Mouse (Mus musculus): ENCODE results near the gene Bckdk.
A peak's percentile ranks its signal among the peaks of the same experiment; 100 is the strongest.
"Not testable (repeated sequence)": the region's sequence is repeated elsewhere in the genome, so short reads cannot be mapped to it uniquely, and the experiment has no call there.

Gene Bckdk

DNA sequence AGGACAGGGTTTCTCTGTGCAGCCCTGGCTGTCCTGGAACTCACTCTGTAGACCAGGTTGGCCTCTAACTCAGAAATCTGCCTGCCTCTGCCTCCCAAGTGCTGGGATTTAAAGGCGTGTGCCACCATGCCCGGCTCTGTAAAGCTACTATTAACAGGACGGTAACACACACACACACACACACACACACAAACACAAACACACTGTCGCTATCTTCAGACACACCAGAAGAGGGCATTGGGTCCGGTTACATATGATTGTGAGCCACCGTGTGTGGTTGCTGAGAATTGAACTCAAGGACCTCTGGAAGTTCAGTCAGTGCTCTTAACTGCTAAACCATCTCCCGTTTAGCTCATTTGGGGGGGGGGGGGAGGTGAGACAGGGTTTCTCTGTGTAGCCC, 8.0 kb upstream of the Bckdk start:
- not testable (repeated sequence) for DNase-seq (ENCODE audit: inconsistent age in 2 of 2, low spot score in 1 of 2)

DNA sequence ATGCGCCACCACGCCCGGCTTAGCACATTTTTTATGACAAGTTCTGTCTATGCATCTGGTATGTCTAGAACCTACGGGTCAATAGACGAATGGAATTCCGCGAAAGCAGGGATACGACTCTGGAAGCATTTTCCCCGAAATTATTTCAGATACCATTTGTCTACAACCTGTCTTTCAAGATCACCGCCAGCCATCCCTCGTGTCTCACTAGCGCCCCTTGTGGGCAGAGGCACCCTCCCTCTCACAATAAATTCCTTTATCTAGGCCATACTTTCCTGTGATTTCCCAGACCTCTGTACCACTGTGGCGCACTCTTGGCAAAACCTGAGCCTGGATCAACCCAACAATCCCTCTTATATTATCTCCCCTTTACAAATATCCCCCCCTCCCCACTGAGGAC, 7.5 kb upstream of the Bckdk start:
- peak; percentile 51 to 81 for DNase-seq (ENCODE audit: inconsistent age in 2 of 2, low spot score in 1 of 2)

DNA sequence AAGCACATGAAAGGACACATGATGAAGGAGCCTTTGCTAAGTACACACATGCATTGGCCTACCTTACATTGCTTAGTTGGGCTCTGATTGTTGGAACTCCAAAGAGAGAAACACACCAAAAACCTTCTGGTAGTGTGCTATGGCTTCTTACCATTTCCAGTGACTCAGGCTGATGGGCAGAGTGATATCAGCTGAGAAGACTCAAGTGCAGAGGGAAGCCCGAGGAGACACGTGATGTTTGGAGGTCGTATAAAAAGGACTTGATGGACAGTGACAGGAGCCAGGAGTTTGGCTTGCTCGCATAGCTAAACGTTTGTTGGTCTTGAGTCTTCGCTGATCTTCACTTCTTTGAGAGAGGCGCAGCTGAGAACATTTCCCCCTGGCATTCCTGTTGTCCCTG, 6.3 kb upstream of the Bckdk start:
- no peak for DNase-seq (ENCODE audit: inconsistent age in 2 of 2, low spot score in 1 of 2)

DNA sequence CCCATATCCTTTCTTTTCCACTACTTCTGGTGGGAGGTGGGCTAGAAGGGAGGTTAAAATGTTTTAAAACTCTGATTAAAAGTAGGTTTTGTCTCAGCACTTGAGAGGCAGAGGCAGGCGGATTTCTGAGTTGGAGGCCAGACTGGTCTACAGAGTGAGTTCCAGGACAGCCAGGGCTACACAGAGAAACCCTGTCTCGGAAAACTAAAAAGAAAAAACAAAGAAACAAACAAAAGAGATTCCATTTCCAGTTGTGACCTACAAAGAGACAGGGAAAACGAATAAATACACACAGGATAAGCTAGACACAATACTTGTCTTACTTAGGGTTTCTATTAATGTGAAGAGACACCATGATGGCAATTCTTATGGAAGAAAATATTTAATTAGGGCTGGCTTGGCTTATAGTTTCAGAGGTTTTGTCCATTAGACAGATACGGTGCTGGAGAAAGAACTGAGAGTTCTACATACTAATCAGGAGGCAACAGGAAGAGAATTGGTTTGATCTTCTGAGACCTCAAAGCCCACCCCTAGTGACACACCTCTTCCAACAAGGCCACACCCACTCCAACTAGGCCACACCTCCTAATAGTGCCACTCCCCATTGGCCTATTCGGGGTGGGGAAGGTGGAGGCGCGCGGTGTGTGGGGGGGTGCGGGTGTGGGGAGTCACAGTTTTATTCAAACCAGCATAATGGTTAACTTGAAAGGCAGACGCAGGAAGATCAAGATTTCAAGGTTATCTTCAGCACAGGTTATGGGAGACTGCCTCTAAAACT, 5.5 kb upstream of the Bckdk start:
- no peak for DNase-seq (ENCODE audit: inconsistent age in 2 of 2, low spot score in 1 of 2)

DNA sequence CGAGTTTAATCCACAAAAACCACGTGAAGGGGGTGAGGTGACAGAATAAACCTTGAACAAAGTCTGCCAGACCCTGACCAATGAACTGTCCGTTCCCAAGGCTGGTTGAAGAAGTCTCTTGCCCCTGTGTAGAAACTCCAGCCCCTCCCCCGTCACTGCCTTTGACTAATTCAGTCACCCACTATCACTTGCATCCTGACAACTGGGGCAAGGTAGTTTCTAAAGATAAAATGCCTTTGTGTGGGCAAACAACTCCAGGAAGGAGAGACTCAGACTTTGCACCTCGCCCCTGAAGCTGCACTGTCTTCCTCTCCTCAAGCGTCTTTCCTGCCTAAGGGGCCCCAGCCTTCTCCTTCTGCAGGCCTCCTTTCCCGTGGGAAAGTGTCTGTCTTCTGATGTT, 3.9 kb upstream of the Bckdk start:
- no peak for DNase-seq (ENCODE audit: inconsistent age in 2 of 2, low spot score in 1 of 2)

DNA sequence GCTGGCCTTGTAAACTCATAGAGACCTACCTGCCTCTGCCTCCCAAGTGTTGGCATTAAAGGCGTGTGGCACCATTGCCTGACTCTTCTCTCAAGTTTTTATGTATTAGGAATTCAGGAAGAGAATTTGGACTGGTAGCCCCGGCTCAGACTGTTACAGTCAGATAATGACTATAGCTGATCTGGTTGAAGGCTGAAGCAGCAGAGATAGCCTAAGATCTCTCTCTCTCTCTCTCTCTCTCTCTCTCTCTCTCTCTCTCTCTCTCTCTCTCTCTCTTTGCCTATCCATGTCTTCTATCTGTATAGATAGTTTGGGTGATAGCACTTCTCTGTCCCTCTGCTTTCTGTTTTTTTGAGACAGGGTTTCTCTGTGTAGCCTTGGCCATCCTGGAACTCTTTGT, 2.1 kb upstream of the Bckdk start:
- no peak for DNase-seq (ENCODE audit: inconsistent age in 2 of 2, low spot score in 1 of 2)

DNA sequence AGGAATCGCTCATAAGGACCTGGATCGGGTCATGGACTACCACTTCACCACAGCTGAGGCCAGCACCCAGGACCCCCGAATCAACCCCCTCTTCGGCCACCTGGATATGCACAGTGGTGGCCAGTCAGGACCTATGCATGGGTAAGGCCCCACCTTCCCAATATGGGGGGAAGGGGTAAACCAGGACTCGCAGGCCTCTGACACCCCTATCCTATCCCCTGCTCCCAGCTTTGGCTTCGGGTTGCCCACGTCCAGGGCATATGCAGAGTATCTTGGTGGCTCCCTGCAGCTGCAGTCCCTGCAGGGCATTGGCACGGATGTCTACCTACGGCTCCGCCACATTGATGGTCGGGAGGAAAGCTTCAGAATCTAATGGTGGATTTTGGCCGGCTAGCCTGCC, 4.1 kb downstream of the Bckdk start:
- DNase-seq (ENCODE audit: inconsistent age in 2 of 2, low spot score in 1 of 2): no peak

DNA sequence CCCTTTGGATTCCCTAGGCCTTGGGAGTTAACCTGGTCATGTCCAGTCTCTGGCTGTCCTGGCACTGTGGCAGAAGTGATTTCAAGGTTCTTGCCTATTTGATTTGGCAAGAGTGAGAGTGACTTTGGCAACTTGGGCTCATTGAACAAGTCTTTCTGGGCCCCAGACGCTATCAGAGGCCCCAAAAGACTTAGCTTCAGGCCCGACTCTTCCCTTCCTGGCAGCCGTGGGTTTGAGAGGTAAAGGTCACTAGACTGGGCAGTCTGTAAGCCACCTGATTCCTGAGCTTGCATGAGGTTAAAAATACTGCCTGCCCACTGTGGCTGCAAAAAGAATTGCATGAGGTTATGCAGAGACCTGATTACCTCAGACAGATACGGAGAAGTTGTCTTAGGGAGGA, 4.8 kb downstream of the Bckdk start:
- peak in 1 of 2 experiments; percentile 57 for DNase-seq (ENCODE audit: inconsistent age in 2 of 2, low spot score in 1 of 2)

DNA sequence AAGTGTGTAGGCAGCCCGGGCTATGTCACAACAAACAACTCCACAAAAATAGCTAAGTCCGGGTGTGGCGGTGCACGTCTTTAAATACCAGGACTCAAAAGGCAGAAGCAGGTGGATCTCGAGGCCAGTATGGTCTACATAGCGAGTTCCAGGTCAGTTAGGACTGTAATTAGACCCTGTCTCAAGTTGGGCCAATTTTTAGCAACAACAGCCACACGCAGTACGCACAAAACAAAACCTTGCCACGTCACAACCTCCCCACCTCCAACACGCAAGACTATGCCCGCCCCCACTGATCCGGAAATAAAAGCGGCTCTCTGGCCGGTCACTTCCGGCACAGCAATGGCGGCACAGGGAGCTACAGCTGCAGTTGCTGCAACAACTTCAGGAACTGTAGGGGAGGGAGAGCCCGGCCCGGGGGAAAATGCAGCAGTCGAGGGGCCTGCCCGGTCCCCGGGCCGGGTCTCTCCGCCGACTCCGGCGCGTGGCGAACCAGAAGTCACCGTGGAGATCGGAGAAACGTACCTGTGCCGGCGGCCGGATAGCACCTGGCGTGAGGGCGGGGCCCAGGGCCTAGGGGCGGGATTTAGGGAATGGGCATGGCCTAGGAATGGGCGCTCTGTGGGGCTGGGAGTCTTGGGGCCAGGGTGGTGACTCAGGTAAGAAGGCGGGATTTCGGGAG, 8.4 kb downstream of the Bckdk start, which contains the start of gene Kat8:
Gene Kat8, plus strand, starts transcription at position 327 of the 682 bp plus-strand sequence.
- peak; percentile 89 to 98 for DNase-seq (ENCODE audit: inconsistent age in 2 of 2, low spot score in 1 of 2)

DNA sequence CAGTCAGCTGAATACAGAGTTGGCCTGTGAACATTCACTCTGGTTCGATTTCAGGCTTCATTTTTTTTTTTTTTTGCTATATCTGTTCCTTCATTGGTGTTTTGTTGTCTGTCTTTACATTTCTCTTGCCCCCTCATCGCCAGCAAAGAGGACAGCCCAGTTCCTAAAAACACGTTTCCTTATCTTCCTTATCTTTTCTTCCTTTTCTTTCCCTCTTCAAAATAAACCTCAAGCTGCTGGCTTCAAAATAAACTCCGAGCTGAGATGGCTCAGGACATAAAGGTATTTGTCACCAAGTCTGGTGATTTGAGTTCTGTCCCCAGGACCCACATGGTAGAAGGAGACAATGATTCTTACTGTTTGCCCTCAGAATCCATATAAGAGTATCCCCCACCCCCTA, 9.1 kb downstream of the Bckdk start:
- DNase-seq (ENCODE audit: inconsistent age in 2 of 2, low spot score in 1 of 2): no peak

DNA sequence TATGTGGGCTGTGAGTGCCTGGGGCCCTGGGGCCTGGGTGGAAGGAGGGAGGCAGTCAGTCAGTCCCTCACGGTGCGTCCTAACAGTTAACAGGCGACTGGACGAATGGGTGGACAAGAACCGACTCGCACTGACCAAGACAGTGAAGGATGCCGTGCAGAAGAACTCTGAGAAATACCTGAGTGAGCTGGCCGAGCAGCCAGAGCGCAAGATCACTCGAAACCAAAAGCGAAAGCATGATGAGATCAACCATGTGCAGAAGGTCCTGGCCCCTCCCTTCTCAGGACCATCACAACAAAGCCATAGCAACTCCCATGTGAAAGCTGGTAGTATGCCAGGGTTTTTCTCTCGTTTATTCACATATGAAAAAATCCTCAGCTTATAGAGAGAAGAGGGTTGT, 11.4 kb downstream of the Bckdk start:
- DNase-seq (ENCODE audit: inconsistent age in 2 of 2, low spot score in 1 of 2): no peak

DNA sequence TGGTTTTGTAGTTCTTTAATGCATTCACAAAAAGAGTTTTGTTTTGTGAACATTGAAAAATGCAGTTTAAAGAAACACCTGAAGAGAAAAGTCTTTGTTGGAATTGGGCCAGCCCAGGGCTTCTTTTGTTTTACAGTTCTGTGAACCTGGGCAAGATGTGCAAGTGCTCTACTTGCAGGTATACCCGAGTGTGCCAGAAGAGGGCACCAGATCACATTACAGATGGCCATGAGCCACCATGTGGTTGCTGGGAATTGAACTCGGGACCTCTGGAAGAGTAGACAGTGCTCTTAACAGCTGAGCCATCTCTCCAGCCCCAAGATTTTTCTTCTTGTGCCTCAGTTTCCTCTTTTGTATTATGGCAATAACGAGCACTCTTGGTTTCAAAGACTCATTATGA, 14.3 kb downstream of the Bckdk start:
- peak in 1 of 2 experiments; percentile 80 for DNase-seq (ENCODE audit: inconsistent age in 2 of 2, low spot score in 1 of 2)

DNA sequence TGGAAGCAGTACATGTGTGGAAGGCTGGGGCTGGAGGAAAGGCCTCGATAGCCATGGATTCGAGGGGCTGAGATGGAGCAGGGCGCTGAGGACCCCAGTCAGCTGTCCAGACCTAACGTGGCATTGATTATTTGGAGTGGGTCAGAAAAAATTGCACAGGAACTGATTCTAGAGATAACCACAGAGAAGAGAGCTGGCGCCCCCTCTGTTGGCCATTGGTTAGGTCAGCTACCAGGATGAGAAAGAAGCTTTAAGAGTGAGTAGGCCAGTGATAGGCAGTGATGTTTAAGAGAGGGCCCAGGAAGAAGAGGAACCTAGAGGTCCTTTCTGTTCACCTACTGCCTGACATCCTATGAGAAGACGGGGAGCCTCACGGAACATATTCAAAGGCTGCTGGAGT, 15.4 kb downstream of the Bckdk start:
- no peak for DNase-seq (ENCODE audit: inconsistent age in 2 of 2, low spot score in 1 of 2)

DNA sequence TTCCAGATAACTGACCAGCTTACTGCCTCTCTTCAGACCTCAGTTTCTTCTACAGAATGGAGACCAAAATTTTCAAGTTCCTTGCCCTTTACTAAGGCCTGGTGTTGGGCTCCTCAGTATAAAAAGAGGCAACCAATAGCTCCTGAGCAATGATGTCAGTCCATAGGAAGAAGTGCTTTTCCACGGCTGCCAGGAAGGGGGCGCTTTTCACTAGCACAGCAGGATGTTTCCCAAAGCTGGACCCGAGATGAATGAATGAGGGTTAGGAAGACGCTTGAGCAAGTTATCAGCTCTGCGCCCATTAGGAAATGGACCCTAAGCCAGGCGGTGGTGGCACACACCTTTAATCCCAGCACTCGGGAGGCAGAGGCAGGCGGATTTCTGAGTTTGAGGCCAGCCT, 17.6 kb downstream of the Bckdk start:
- DNase-seq (ENCODE audit: inconsistent age in 2 of 2, low spot score in 1 of 2): no peak

DNA sequence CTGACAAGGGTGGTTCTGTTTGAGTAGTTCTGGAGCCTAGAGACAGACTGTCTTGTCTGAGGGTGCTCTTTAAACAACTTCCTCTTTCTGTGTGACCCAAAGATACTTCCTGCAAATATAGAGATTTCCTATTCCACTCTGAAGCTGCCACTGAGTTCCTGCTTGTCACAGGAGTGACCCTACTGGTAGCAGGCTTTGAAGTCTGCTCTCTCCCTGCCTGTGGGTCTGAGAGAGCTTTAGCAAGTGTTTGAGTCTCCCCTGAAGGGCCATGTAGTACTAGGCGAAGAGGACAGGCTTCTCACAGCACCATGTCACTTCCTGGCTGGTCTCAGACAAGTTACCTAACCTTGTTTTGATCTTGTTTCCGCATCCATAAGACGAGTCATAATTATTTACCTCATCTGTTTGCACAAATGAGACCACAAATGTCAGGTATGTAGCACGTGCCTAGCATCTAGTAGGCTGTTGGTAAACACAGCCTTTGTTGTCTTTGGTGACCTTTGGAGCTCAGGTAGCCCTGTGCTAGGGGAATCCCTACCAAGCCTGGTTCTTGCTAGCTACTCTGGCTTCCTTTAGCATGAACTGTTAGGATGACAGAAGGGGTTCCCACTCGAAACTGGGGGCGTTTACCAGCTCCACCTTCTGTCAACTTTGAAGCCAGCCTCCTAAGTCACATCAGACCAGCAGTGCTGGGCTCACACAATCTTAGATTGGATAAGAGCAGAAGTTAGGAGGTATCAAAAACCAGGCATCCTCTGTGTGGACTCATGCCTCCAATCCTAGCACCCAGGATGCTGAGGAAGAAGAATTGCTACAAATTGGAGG, 18.8 kb downstream of the Bckdk start:
- DNase-seq (ENCODE audit: inconsistent age in 2 of 2, low spot score in 1 of 2): no peak

DNA sequence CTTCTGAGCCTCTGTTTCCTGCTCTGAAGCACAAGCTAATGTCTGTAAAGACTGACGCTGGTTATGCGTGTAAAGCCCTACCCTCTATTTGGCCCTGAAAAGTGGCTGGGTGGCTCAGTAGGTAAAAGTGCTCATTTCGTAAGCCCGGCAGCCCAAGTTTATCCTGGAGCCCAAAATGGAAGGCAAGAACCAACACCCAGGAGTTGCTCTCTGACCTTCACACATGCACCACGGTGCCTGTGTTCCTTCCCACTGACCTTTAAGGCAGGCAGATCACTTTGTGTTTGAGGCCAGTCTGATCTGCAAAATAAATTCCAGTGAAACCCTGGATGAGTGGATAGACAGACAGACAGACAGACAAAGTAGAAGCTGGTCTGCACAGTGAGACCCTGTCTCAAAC, 19.8 kb downstream of the Bckdk start:
- no peak for DNase-seq (ENCODE audit: inconsistent age in 2 of 2, low spot score in 1 of 2)

DNA sequence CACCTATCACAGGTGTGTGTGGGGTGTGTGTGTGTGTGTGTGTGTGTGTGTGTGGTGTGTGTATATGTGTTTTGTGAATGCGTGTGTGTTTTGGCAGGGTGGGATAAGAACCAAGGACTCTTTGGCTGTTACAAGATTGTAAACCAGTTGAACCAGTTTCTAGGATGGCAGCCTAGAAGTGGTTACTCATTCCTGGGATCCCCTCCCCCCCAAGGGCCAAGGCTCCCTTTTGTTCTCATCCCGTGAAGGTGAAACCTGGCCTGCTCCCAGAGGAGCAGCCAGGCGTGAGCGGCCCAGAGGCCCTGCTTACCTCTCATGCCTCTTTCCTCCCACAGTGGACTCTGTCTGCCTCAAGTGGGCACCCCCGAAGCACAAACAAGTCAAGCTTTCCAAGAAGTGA, 21.4 kb downstream of the Bckdk start:
- DNase-seq (ENCODE audit: inconsistent age in 2 of 2, low spot score in 1 of 2): no peak

DNA sequence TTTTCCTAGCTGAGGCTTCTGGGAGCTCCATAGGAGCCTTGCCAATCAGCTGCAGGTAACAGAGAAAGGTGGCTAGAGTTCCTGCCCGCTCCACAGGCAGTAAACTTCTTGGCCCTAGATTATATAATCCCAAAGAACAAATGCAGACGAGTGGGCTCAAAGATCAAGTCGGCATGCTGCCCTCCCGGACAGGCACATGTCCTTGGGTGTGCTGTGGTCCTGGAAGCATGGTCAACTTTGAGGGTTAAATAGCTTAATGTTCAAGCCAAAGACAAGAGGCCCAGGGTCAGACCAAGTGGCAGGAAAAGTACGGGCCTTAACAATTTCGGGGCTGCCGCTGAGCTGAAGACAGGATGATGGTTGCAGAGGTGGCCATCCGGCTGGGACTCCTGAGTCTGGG, 22.2 kb downstream of the Bckdk start:
- DNase-seq (ENCODE audit: inconsistent age in 2 of 2, low spot score in 1 of 2): no peak

DNA sequence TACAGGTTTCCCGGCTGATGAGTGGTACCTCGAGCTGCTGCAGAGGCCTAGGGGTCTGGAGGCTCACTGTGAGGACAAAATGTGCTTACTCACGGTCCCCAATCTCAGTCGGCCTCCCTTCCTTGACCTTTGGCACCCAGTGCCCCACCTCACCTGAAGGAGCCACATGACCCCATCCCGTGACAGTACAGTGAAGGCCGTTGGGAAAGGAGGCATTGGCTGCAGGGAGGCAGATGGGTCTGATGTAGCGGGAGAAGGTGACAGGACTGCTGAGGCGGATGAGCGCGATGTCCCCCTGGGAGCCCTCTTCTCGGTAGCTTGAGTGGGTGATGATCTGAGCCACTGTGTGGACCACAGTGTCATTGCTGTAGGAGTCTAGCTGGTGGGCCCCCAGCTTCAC, 23.0 kb downstream of the Bckdk start:
- DNase-seq (ENCODE audit: inconsistent age in 2 of 2, low spot score in 1 of 2): no peak

DNA sequence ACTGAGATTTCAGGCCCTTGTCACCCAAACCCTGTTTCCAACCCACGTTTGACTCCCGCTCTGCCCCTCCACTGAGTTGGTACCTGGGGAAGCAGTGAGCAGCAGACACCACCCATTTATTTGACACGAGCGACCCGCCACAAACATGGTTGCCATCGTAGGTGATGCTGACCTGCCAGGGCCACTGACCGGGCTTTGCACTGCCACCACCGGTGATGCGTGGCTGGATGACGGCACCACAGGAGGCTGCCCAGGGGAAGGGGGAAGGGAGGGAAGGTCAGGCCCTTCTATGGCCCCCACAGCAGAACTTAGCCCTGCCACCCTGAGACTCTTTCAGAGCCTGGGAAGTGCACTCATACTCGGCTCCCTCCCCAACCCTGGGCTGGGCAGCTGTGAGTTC, 23.8 kb downstream of the Bckdk start:
- no peak for DNase-seq (ENCODE audit: inconsistent age in 2 of 2, low spot score in 1 of 2)

DNA sequence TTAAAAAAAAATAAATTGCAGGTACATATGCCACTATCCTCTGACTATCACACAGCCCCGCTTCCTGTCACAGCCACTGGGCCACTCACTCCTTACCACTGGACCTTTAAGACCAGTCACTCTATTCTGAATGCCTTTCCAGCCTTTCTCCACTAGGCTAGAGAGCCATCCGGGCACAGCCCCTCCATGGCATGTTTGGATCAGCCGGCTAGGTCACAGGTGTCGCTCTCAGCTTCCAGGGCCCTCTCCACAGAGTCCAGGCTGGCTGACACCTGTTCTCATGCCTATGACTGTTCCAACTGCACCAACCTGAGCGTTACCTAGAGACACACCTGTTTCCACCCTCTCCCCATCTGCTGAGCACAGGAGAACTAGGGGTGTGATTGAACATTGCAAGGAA, 24.7 kb downstream of the Bckdk start:
- DNase-seq (ENCODE audit: inconsistent age in 2 of 2, low spot score in 1 of 2): no peak

DNA sequence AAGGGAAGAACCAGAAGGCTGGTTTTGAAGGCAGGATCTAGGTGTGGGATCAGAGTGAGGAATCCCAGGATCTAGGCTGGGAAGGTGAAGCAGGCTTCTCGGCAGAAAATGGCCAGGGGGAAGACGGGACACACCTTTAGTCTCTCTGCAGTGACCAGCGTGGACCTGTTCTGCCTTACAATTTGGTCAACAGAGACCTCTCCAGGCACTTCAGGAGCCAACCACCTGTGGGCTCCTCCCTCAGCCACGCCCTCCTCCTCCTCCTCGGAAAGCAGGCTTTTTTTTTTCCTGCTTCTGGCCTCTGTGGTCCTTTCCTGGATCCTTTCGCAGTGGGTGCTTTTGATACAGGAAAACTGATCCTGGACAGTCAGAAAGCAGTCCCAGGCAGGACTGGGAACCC, 26.0 kb downstream of the Bckdk start, which contains the start of gene Prss8:
Gene Prss8, minus strand, starts transcription at position 182 of the 400 bp plus-strand sequence.
- no peak for DNase-seq (ENCODE audit: inconsistent age in 2 of 2, low spot score in 1 of 2)

All from adrenal gland, adult (tissue).